Mouse (Mus musculus) ovary, adult 18-20 months (tissue): ENCODE results near the gene Paqr9.

Source experiments
- DNase-seq: peaks from one replicate; pipeline ENCODE4 v3.0.0; 2022; ENCODE audit warnings: low spot score, mixed read lengths

Paqr9 gene

GRCm38 (mm10) chr9:95578366-95578895 is 19.0 kb downstream of the Paqr9 start:
- DNase-seq = no peak

GRCm38 (mm10) chr9:95581021-95581757 is 21.7 kb downstream of the Paqr9 start:
- no peak for DNase-seq

- no peak for DNase-seq
Measured at GRCm38 (mm10) chr9:95581758-95582515, 22.5 kb downstream of the Paqr9 start.

GRCm38 (mm10) chr9:95582555-95582954 is 23.1 kb downstream of the Paqr9 start:
- DNase-seq = no peak

GRCm38 (mm10) chr9:95586046-95586445 is 26.6 kb downstream of the Paqr9 start:
- no peak for DNase-seq

- no peak for DNase-seq
Measured at GRCm38 (mm10) chr9:95588070-95588469, 28.6 kb downstream of the Paqr9 start.

- DNase-seq = no peak
Measured at GRCm38 (mm10) chr9:95594291-95594690, 34.8 kb downstream of the Paqr9 start.

- no peak for DNase-seq
Measured at GRCm38 (mm10) chr9:95597466-95598178, 38.2 kb downstream of the Paqr9 start.

GRCm38 (mm10) chr9:95598179-95598721 is 38.8 kb downstream of the Paqr9 start:
- no peak for DNase-seq

GRCm38 (mm10) chr9:95599399-95599798 is 39.9 kb downstream of the Paqr9 start:
- no peak for DNase-seq

GRCm38 (mm10) chr9:95602849-95603248 is 43.4 kb downstream of the Paqr9 start:
- DNase-seq = no peak

- no peak for DNase-seq
Measured at GRCm38 (mm10) chr9:95603316-95603715, 43.9 kb downstream of the Paqr9 start.

GRCm38 (mm10) chr9:95607196-95607595 is 47.7 kb downstream of the Paqr9 start:
- no peak for DNase-seq

GRCm38 (mm10) chr9:95612246-95612768 is 52.9 kb downstream of the Paqr9 start:
- DNase-seq = no peak

- DNase-seq = no peak
Measured at GRCm38 (mm10) chr9:95613426-95614127, 54.1 kb downstream of the Paqr9 start.

- DNase-seq = no peak
Measured at GRCm38 (mm10) chr9:95614861-95615615, 55.6 kb downstream of the Paqr9 start.

GRCm38 (mm10) chr9:95615961-95616360 is 56.5 kb downstream of the Paqr9 start:
- DNase-seq = no peak
